Mouse (Mus musculus) heart, embryonic 16.5 days (tissue): Measurements from ENCODE around the gene Dhdds. TPM values are rescaled to one million over a fixed set of nuclear protein-coding genes. Genes with fewer than 3 reads are reported as not detected.

Source experiments
- ATAC-seq: fragments of 200-750 bp; cut with Nextera tagmentation; replicated peaks from 2 replicates; pipeline ENCODE4 v1.8.0; 2017; ENCODE audit warnings: moderate number of reproducible peaks; ENCODE audit not compliant: insufficient read depth, low FRiP score; ENCODE audit errors: extremely low read depth
- H3K27ac ChIP-seq: fragments of 300-500 bp; sonication (generic); 2 replicates; pipeline ENCODE4 v1.5.1; 2014; ENCODE audit warnings: mild to moderate bottlenecking, low read length, control low read depth, moderate library complexity
- H3K27me3 ChIP-seq: fragments of 300-500 bp; sonication (generic); 2 replicates; pipeline ENCODE4 v1.6.1; 2014; ENCODE audit warnings: low read length, mixed read lengths; ENCODE audit not compliant: control insufficient read depth, insufficient read depth
- H3K36me3 ChIP-seq: fragments of 300-500 bp; sonication (generic); 2 replicates; pipeline ENCODE4 v1.6.1; 2014; ENCODE audit not compliant: control insufficient read depth, insufficient read depth
- H3K4me1 ChIP-seq: fragments of 300-500 bp; sonication (generic); 2 replicates; pipeline ENCODE4 v1.6.1; 2014; ENCODE audit warnings: low read length, mixed read lengths; ENCODE audit not compliant: control insufficient read depth, insufficient read depth
- H3K4me2 ChIP-seq: fragments of 300-500 bp; sonication (generic); 2 replicates; pipeline ENCODE4 v1.6.1; 2014; ENCODE audit warnings: low read depth, mild to moderate bottlenecking, control low read depth, low read length
- H3K4me3 ChIP-seq: fragments of 300-500 bp; sonication (generic); 2 replicates; pipeline ENCODE4 v1.5.1; 2014; ENCODE audit warnings: mild to moderate bottlenecking, control low read depth, low read length
- H3K9ac ChIP-seq: fragments of 300-500 bp; sonication (generic); 2 replicates; pipeline ENCODE4 v1.6.1; 2014; ENCODE audit warnings: low read length, control low read depth
- H3K9me3 ChIP-seq: fragments of 300-500 bp; sonication (generic); replicated peaks from 2 replicates; pipeline ENCODE4 v1.6.1; 2016; ENCODE audit warnings: low read length; ENCODE audit not compliant: control insufficient read depth
- WGBS: fragments of 180-500 bp; shearing (Covaris S2); extraction: QIAGEN DNeasy Blood & Tissue Kit; methylation state at CpG from one replicate; pipeline ENCODE4 v1.1.7; 2014; 5-methylcytosine and 5-hydroxymethylcytosine counted together
- polyA plus RNA-seq: library from polyadenylated mRNA; unstranded; fragments of >200 nt; fragmentation: Nextera tagmentation; extraction: Ambion mirVana; gene quantifications from 2 replicates; pipeline ENCODE4 v1.2.1, GENCODE M21; 2015

Gene Dhdds
- polyA plus RNA-seq, 1 experiment from 2014 or later, result 33.6 TPM

DNA sequence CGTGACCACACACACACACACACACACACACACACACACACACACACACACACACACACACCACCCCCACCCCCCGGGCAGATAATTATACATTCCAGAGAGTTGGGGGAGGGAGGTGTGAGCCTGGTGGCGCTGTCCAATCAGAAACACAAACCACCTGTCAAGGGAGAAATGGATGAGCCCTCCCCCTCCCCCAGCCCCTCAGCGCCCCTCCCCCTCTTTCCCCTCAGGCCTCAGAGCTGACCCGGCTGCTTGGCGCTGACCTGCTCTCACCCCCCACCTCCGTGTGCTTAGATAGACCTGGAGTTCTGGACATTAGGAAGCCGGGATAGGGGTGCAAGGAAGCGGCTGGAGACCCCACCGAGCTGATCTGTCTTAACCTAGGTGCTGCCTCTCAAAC is 18.5 kb upstream of the Dhdds start:
- no peaks in the 10 kb centered on the region for H3K36me3 ChIP-seq
- no peak overlapping the region for H3K4me2 ChIP-seq
- H3K9ac ChIP-seq, result no peak overlapping the region
- no peak overlapping the region for H3K27ac ChIP-seq
- H3K4me1 ChIP-seq, result peaks cover 9% of the 10 kb centered on the region
- ATAC-seq, result no peak
- no peak overlapping the region for H3K4me3 ChIP-seq
- H3K27me3 ChIP-seq, result peaks cover 49% of the 10 kb centered on the region
- no peaks in the 10 kb centered on the region for H3K9me3 ChIP-seq
- WGBS, result 3% methylated on average over 7 of the region's 10 CpGs

DNA sequence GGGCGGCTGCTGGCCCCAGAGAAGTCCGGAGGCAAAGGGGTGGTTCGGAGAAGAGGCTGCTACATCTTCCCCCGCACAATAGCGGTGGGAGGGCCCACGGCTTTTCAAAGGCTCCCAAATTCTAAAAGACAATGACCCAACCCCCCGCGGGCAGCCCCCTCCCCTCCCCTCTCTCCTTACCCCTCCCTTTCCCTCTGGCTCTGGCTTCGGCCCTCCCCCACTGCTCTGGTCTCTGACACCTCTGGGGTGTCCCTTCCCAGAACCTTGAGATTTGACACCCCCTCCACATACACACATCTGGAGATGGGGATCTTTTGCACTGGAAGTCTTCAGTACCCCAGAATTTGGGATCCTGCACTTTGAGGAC is 18.0 kb upstream of the Dhdds start, which contains the start of gene Lin28a:
TSS of gene Lin28a (minus strand) at position 63 of the 367 bp plus-strand sequence.
- Histone ChIP-seq H3K27me3 (peaks cover 47% of the 10 kb centered on the region), H3K4me2 (peak within 1 kb of the TSS; percentile 40), H3K4me1 (peaks cover 9% of the 10 kb centered on the region), H3K9me3 (no peaks in the 10 kb centered on the region), H3K9ac (no peak within 1 kb of the TSS), H3K36me3 (no peaks in the 10 kb centered on the region), H3K27ac (no peak within 1 kb of the TSS), H3K4me3 (peak within 1 kb of the TSS; percentile 36)
- ATAC-seq, result no peak
- 1% methylated on average over 9 of the region's 9 CpGs for WGBS

DNA sequence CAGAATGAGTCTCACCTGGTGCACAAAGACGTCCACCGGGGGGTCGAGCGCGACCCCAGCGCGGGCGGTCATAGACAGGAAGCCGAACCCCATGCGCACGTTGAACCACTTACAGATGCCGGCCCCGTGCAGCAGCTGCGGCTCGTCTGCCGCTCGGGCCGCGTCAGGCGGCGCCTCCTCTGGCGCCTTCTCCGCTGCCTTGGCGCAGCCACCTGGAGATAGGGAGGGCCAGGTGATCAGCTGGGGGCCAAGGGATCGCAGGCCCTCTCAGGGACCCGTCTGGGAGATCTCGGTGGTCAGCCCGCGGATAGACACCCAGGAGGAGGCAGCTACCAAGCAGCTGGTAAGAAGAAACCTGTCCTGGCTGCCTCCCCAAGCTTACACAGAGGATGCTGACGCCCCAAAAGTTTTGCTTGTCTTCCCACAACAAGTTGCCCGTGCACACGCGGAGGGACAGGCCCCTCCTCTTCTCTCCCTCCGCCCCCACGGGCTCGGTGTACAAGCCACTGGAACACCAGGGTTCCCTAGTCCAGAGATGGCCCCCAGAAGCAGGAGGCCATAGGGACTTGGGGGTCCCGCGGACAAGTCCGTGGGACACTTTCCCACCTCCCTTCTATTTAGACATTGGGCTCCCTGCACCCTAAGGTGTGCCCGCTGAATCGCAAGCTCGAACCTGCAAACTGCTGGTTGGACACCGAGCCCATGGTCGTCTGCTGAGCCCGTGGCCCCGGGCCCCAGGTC is 17.5 kb upstream of the Dhdds start:
- ATAC-seq, result no peak
- H3K9ac ChIP-seq, result no peak overlapping the region
- H3K36me3 ChIP-seq, result no peaks in the 10 kb centered on the region
- H3K4me1 ChIP-seq, result peaks cover 9% of the 10 kb centered on the region
- H3K4me2 ChIP-seq, result peak overlapping the region; percentile 40
- H3K27ac ChIP-seq, result no peak overlapping the region
- no peaks in the 10 kb centered on the region for H3K9me3 ChIP-seq
- H3K4me3 ChIP-seq, result peak overlapping the region; percentile 36
- WGBS, result under 1% methylated on average over 46 of the region's 46 CpGs
- peaks cover 46% of the 10 kb centered on the region for H3K27me3 ChIP-seq

DNA sequence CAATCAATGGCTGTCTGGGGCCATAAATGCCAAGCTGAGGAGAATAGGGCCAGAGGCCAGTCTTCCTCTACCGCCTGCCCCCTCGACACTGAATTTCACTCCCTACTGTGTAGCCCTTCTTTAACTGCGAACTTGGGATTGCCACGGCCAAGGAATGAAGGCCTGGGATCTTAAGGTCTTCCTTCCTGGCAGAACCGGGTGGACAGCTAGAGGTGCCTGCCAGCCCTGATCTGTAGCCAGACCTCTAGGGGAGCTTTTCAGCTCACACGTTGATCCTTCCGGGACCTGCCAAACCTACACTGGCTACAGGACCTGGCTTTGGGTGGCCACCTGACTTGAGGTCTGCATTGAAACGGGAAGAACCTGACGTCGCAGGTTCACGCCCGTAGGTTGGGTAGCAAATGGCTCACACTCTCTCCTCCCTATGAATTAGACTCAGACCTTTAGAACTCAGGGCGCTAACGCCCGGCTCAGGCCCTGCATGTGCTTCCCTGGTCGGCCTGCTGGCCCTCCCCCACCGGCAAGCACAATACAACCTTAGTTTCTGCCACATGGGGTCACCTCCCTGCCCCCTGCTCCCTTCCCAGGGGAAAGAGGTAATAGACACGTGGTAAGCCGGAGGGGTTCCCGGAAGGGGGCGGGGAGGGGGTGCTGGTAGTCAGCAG is 16.6 kb upstream of the Dhdds start:
- H3K4me3 ChIP-seq, result peak overlapping the region; percentile 36
- no peak for ATAC-seq
- H3K9ac ChIP-seq, result no peak overlapping the region
- 5% methylated on average over 21 of the region's 21 CpGs for WGBS
- H3K36me3 ChIP-seq, result no peaks in the 10 kb centered on the region
- H3K9me3 ChIP-seq, result no peaks in the 10 kb centered on the region
- H3K4me1 ChIP-seq, result peaks cover 14% of the 10 kb centered on the region
- peaks cover 46% of the 10 kb centered on the region for H3K27me3 ChIP-seq
- no peak overlapping the region for H3K27ac ChIP-seq
- H3K4me2 ChIP-seq, result peak overlapping the region; percentile 40

DNA sequence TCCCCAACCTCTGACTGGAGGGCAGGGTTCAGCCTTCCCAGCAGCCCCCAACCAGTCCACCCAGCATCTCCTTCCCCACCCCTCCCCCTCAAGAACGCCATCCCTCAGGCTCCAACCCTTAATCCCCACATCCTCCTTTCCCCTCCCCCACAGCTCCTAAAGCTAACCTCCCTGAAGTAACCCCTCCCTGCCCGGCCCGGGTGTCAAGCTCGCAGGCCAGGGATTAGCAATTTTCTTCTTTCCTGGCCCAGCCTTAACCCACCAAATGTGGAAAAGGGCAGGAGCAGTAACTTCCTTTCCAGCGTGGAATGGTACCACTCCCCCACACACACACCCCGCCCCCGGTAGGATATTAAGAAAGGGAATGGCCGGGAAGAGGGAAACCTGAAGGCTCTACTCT is 16.0 kb upstream of the Dhdds start:
- WGBS, result 4% methylated on average over 8 of the region's 8 CpGs

DNA sequence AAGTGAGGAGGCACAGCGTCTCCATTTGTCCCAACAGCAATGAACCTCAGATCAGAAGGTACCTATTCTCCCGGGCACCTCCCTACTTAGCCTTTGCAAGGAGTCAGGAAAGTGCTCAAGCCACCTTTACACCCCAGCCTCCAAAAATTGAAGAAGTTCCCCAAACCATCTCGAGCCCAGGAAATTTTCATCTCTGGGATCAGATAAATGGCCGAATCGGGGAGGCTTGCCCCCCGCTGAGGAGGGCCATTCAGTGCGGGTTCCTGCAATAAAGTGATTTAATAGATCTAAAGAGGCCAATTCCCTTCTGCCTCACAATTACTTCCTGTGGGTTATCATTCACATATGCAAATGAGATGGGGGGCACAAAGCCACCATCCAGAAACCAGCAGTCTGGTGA is 15.5 kb upstream of the Dhdds start:
- ATAC-seq, result no peak
- WGBS, result 19% methylated on average over 7 of the region's 7 CpGs
- Histone ChIP-seq H3K4me1 (peaks cover 21% of the 10 kb centered on the region), H3K27ac (no peak overlapping the region), H3K9me3 (no peaks in the 10 kb centered on the region), H3K4me3 (no peak overlapping the region), H3K4me2 (no peak overlapping the region), H3K27me3 (peaks cover 46% of the 10 kb centered on the region), H3K36me3 (no peaks in the 10 kb centered on the region), H3K9ac (no peak overlapping the region)

More for the DNA sequence above, 16.0 kb upstream of the Dhdds start:
- no peak overlapping the region for H3K9ac ChIP-seq
- no peaks in the 10 kb centered on the region for H3K9me3 ChIP-seq
- no peak overlapping the region for H3K4me2 ChIP-seq
- H3K27me3 ChIP-seq, result peaks cover 46% of the 10 kb centered on the region
- no peak overlapping the region for H3K4me3 ChIP-seq
- H3K27ac ChIP-seq, result no peak overlapping the region
- H3K4me1 ChIP-seq, result peaks cover 17% of the 10 kb centered on the region
- ATAC-seq, result no peak
- no peaks in the 10 kb centered on the region for H3K36me3 ChIP-seq

DNA sequence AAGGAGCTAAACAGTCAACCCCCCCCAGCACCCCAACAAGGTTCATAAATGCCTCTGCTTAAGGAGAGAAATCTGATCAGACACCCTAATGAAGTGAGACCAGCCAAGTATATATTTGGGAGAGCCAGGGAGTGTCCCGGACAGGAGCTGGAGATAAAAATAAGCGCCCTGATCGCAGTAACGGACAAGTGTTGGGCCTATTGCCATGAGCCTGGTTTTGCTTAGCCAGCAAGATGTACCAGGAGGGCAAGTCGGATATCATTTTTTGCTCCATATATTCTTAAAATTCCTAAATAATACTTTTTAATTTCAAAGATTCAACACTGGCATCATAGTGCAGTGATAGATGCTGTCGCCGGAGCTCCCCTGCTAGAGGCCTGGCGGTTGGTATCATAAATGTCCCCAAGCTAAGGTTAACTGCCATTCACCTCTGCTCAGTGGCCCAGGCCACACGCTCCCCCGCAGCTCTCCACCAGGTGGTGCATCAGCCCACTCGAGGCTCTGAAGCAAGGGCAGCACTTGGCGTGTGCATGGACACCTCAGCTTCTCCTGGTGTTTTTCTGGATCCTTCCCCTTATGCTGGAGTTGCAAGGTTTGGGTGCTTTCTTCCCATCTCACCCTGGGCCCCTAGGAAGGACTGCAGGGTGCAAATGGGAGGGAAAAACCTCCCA is 12.3 kb upstream of the Dhdds start:
- Histone ChIP-seq H3K9ac (no peak overlapping the region), H3K4me1 (peaks cover 20% of the 10 kb centered on the region), H3K27me3 (peaks cover 21% of the 10 kb centered on the region), H3K9me3 (no peaks in the 10 kb centered on the region), H3K36me3 (no peaks in the 10 kb centered on the region), H3K4me3 (no peak overlapping the region), H3K27ac (no peak overlapping the region), H3K4me2 (no peak overlapping the region)
- WGBS, result 31% methylated on average over 12 of the region's 12 CpGs
- ATAC-seq, result no peak

DNA sequence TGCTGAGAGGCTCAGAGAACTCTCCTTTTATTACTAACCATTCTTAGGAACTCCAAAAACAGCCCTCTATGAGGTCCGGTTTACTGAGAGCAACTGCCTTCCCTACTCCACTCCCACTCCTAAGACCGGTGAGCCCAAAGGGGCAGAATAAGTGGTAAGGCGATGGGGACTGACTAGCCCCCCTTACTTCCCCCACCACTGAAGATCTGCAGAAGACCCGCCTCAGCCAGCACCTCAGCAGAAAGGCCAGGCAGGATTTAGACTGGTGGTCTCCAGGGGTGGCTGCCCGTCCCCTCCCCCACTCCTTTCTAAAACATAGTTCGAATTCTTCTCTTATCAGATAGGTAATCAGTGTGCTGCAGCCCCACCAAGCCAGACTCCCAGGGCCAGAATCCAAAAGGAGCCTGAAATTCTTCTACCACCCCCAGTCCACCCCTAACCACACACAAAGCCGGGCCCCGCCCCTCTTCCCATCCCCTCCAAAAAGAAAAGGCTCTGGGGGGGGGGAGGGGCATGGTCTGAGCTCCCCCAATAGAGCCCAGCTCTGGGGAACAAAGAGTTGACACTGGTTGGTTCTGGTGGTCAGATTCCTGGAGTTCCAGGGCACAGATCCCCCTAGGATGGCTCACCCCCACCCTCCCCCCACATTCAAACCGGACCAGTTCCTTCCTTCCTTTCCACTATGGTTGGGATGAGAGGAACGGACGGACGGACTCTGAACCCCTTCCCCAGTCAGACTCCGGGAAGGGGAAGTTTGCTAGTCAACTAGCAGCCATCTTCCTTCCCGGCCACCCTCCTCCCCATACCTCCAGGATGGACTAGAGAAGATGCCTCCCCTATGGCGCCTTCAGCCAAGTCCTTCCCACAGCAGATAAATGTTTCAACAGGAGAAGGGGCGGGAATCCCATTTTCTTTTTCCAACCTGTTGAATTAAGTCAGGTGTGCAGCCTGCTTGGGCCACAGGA is 11.0 kb upstream of the Dhdds start:
- ATAC-seq, result no peak
- WGBS, result 11% methylated on average over 16 of the region's 16 CpGs
- H3K36me3 ChIP-seq, result no peaks in the 10 kb centered on the region
- peaks cover 13% of the 10 kb centered on the region; the same call in 1 of the 2 replicates for H3K4me1 ChIP-seq
- no peak overlapping the region for H3K27ac ChIP-seq
- no peak overlapping the region for H3K9ac ChIP-seq
- 0 out of 2 replicates have a peak overlapping the region, but pooled peaks have one; percentile 5 for H3K4me2 ChIP-seq
- H3K27me3 ChIP-seq, result peaks cover 8% of the 10 kb centered on the region
- H3K9me3 ChIP-seq, result no peaks in the 10 kb centered on the region
- no peak overlapping the region for H3K4me3 ChIP-seq
